Mouse (Mus musculus) lung, adult 2 months (tissue): Measurements from ENCODE around the gene Il18. TPM values are rescaled to one million over a fixed set of nuclear protein-coding genes. Genes with fewer than 3 reads are reported as not detected.

ENCODE experiments used
- DNase-seq: peaks from one replicate; pipeline ENCODE4 v3.0.0; 2022
- H3K4me1 ChIP-seq: fragments of 200-500 bp; 2 replicates; pipeline ENCODE4 v1.6.1; 2011; ENCODE audit warnings: low read length; ENCODE audit not compliant: control insufficient read depth, insufficient read depth
- H3K4me3 ChIP-seq: fragments of 200-500 bp; replicated peaks from 2 replicates; pipeline ENCODE3; 2011; ENCODE audit warnings: low read depth, mild to moderate bottlenecking, control low read depth, low read length; ENCODE audit errors: extremely low read depth
- CTCF ChIP-seq: fragments of 200-500 bp; IDR thresholded peaks from 2 replicates; pipeline ENCODE4 v1.5.1; 2011; ENCODE audit warnings: mild to moderate bottlenecking, low read length, control low read depth; ENCODE audit not compliant: insufficient read depth
- POLR2A ChIP-seq: fragments of 200-500 bp; IDR thresholded peaks from 2 replicates; pipeline ENCODE4 v1.6.1; 2011; ENCODE audit warnings: low read depth, mild to moderate bottlenecking, control low read depth, low read length, borderline replicate concordance; ENCODE audit errors: extremely low read depth
- WGBS: fragments of 180-500 bp; shearing (Covaris S2); methylation state at CpG from one replicate; pipeline ENCODE4 v1.1.7; 2018; 5-methylcytosine and 5-hydroxymethylcytosine counted together
- polyA plus RNA-seq: library from polyadenylated mRNA; depleted of rRNA; stranded (reverse); fragments of >200 nt; gene quantifications from 2 replicates; pipeline ENCODE4 v1.2.3, GENCODE M21; 2012

The Il18 gene
- polyA plus RNA-seq, 1 experiment: 17.4 TPM

DNA sequence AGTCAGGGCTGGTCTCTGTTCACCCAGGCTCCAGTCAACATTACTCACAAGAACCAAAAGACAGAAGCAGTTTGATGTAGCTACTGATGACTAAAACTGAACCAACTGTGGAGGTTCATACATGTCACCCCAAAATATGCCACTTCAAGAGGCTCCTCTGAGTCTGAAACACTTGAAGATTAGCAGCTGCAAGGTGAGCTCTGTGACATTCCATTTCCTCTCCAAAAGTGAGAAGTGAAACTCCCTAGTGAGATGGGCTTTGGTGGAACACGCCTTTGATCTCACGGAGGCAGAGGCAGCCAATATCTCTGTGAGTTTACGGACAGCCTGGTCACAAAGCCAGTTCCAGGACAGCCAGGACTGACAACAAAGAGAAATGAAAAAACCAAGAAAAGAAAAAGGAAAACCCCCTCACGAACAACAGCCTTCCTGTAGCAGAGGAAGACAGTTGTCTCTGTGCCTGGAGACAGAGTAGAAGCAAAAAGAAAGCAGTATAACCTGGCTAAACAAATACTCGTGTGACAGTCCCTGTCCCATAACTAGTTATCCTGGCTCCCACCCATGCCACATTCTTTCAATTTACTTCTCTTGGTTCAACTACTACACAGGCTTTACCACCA is 6.7 kb upstream of the Il18 start:
- WGBS: 20% methylated on average over 5 of the region's 5 CpGs
- Histone ChIP-seq H3K4me1 (no peaks in the 10 kb centered on the region), H3K4me3 (no peak overlapping the region)
- TF ChIP-seq CTCF (no peak), POLR2A (no peak)
- DNase-seq: no peak

- TF ChIP-seq CTCF (no peak), POLR2A (no peak)
- 59% methylated on average over 4 of the region's 4 CpGs for WGBS
- no peak for DNase-seq
- no peaks in the 10 kb centered on the region; the same call in 1 of the 2 replicates for H3K4me1 ChIP-seq
- no peak overlapping the region for H3K4me3 ChIP-seq
Observed at GRCm38 (mm10) chr9:50548936-50549335, 5.7 kb upstream of the Il18 start.

- no peak for DNase-seq
- Histone ChIP-seq H3K4me3 (no peak overlapping the region), H3K4me1 (no peaks in the 10 kb centered on the region; the same call in 1 of the 2 replicates)
- TF ChIP-seq POLR2A (no peak), CTCF (no peak)
- 53% methylated on average over 5 of the region's 5 CpGs for WGBS
Observed at GRCm38 (mm10) chr9:50552206-50552605, 2.4 kb upstream of the Il18 start.

DNA sequence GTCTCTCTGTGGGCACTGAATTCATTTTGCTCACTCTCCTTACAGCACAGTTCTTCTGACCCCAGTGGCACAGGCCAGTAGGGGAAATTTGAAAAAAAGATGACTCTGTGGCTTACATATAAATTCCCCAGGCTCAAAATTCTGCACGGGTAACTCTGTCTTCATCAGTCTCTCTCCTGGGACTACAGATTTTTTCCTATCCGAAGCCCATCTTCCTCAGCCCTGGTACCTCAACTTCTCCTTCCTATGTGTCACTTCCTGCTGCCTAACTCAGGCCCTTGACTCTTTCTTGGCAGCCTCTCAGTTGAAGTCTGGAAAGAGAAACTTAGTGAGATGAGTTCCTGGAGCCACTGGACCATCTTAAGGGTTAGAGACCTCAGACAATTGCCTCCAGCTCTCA is 1.1 kb upstream of the Il18 start:
- Histone ChIP-seq H3K4me3 (no peak overlapping the region), H3K4me1 (no peaks in the 10 kb centered on the region; the same call in 1 of the 2 replicates)
- DNase-seq: no peak
- TF ChIP-seq POLR2A (no peak), CTCF (no peak)
- WGBS: 54% methylated on average over 2 of the region's 2 CpGs

- Histone ChIP-seq H3K4me3 (peak within 1 kb of the TSS; percentile 54), H3K4me1 (no peaks in the 10 kb centered on the region; the same call in 1 of the 2 replicates)
- 28% methylated on average over 2 of the region's 2 CpGs for WGBS
- DNase-seq: no peak
- no peak for TF ChIP-seq CTCF
- no peak for TF ChIP-seq POLR2A
Observed at GRCm38 (mm10) chr9:50555094-50555446, 443 bp downstream of the Il18 start, which contains the start of gene Bco2. Gene Bco2 (minus strand): TSS chr9:50555181.

- 86% methylated on average over 38 of the region's 38 CpGs for WGBS
- no peak for DNase-seq
- TF ChIP-seq CTCF (no peak), POLR2A (no peak)
- Histone ChIP-seq H3K4me3 (no peak within 1 kb of the TSS), H3K4me1 (no peaks in the 10 kb centered on the region)
Observed at GRCm38 (mm10) chr9:50561145-50561917, 6.7 kb downstream of the Il18 start, which contains the start of gene Tex12. Gene Tex12 (minus strand): TSS chr9:50561325.

DNA sequence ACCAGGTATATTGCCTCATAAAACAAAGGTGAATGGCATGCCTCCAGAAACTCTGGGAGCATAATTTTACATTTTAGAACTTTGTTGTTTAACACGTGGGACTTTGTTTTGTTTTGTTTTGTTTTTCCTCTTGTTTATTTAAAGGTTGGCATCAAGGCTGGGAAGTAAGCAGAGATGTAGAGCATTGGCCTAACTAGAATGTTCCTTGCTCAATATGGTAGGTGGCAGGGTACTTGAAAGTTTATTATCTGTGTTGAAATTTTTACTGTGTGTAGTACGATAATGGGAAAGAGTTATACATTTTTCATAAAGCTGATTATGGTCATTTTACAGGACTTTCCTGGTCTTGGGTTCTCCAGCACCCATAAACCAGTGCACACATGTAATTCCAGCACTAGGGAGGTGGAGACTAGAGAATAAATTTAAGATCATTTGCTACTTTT is 7.3 kb downstream of the Il18 start:
- Histone ChIP-seq H3K4me1 (no peaks in the 10 kb centered on the region), H3K4me3 (no peak overlapping the region)
- TF ChIP-seq CTCF (no peak), POLR2A (no peak)
- no peak for DNase-seq
- 68% methylated on average over 2 of the region's 2 CpGs for WGBS

DNA sequence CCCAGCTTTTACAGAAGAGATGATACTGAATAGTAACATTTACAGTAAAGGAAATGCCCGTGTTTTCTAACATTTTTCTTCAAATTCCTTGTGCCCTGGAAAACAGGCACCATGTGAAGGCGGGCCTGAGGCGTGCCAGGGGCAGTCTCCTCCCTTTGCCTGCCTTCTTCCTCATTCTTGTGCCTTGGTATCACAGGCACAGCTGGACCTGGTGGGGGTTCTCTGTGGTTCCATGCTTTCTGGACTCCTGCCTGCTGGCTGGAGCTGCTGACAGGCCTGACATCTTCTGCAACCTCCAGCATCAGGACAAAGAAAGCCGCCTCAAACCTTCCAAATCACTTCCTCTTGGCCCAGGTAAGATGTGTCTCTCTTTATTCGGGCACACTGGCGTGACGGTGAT is 10.5 kb downstream of the Il18 start:
- WGBS: 60% methylated on average over 7 of the region's 7 CpGs
- H3K4me3 ChIP-seq: no peak overlapping the region
- H3K4me1 ChIP-seq: no peaks in the 10 kb centered on the region
- DNase-seq: no peak
- TF ChIP-seq CTCF (no peak), POLR2A (no peak)

GRCm38 (mm10) chr9:50565940-50566339 is 11.3 kb downstream of the Il18 start:
- Histone ChIP-seq H3K4me3 (no peak overlapping the region), H3K4me1 (no peaks in the 10 kb centered on the region)
- 34% methylated on average over 4 of the region's 4 CpGs for WGBS
- no peak for DNase-seq
- TF ChIP-seq POLR2A: no peak
- TF ChIP-seq CTCF: no peak
